Mouse (Mus musculus) hindbrain, embryonic 14.5 days (tissue): ENCODE measurements at regions not wholly inside any gene's neighbourhood (a gene's known extent, or its start where the extent isn't known, plus 50 kb on each side); places are given as distances from the start of the nearest gene placed in this dataset.
"Not testable (repeated sequence)": the region's sequence is repeated elsewhere in the genome, so short reads cannot be mapped to it uniquely, and the experiment has no call there.

ENCODE experiments used
- ATAC-seq: fragments of 200-750 bp; cut with Nextera tagmentation; 2 replicates; pipeline ENCODE4 v1.8.0; 2017; ENCODE audit warnings: moderate number of reproducible peaks, mild to moderate bottlenecking, moderate TSS enrichment, moderate library complexity; ENCODE audit not compliant: low FRiP score
- DNase-seq: peaks from one replicate; pipeline ENCODE4 v3.0.0-alpha.2; 2015; ENCODE audit warnings: low spot score
- H3K27ac ChIP-seq: fragments of 300-500 bp; sonication (generic); 2 replicates; pipeline ENCODE4 v1.5.1; 2014; ENCODE audit warnings: mild to moderate bottlenecking, moderate library complexity
- H3K27me3 ChIP-seq: fragments of 300-500 bp; sonication (generic); 2 replicates; pipeline ENCODE4 v1.6.1; 2014; ENCODE audit warnings: mild to moderate bottlenecking, low read length, mixed read lengths; ENCODE audit not compliant: control insufficient read depth, insufficient read depth
- H3K36me3 ChIP-seq: fragments of 300-500 bp; sonication (generic); replicated peaks from 2 replicates; pipeline ENCODE4 v1.6.1; 2014; ENCODE audit not compliant: control insufficient read depth, insufficient read depth
- H3K4me1 ChIP-seq: fragments of 300-500 bp; sonication (generic); replicated peaks from 2 replicates; pipeline ENCODE4 v1.6.1; 2014; ENCODE audit warnings: antibody characterized with exemption, low read length, mixed read lengths; ENCODE audit not compliant: control insufficient read depth, insufficient read depth
- H3K4me2 ChIP-seq: fragments of 300-500 bp; sonication (generic); replicated peaks from 2 replicates; pipeline ENCODE4 v1.6.1; 2014; ENCODE audit warnings: mild to moderate bottlenecking, moderate library complexity
- H3K4me3 ChIP-seq: fragments of 300-500 bp; sonication (generic); replicated peaks from 2 replicates; pipeline ENCODE4 v1.5.1; 2014; ENCODE audit warnings: mild to moderate bottlenecking, low read length
- H3K9ac ChIP-seq: fragments of 300-500 bp; sonication (generic); 2 replicates; pipeline ENCODE4 v1.6.1; 2014
- H3K9me3 ChIP-seq: fragments of 300-500 bp; sonication (generic); 2 replicates; pipeline ENCODE4 v1.6.1; 2016; ENCODE audit warnings: low read length; ENCODE audit not compliant: control insufficient read depth
- WGBS: fragments of 180-500 bp; shearing (Covaris S2); extraction: QIAGEN DNeasy Blood & Tissue Kit; methylation state at CpG from one replicate; pipeline ENCODE4 v1.1.7; 2014; 5-methylcytosine and 5-hydroxymethylcytosine counted together

- Histone ChIP-seq H3K36me3 (no peaks in the 10 kb centered on the region), H3K9me3 (no peaks in the 10 kb centered on the region), H3K27ac (no peak overlapping the region), H3K4me1 (no peaks in the 10 kb centered on the region), H3K27me3 (no peaks in the 10 kb centered on the region), H3K9ac (no peak overlapping the region), H3K4me3 (no peak overlapping the region), H3K4me2 (no peak overlapping the region)
- no peak for ATAC-seq
- no peak for DNase-seq
- 48% methylated on average over 5 of the region's 5 CpGs for WGBS
These were observed 135.7 kb upstream of the Tlr4 start for GRCm38 (mm10) chr4:66691598-66692220.

DNA sequence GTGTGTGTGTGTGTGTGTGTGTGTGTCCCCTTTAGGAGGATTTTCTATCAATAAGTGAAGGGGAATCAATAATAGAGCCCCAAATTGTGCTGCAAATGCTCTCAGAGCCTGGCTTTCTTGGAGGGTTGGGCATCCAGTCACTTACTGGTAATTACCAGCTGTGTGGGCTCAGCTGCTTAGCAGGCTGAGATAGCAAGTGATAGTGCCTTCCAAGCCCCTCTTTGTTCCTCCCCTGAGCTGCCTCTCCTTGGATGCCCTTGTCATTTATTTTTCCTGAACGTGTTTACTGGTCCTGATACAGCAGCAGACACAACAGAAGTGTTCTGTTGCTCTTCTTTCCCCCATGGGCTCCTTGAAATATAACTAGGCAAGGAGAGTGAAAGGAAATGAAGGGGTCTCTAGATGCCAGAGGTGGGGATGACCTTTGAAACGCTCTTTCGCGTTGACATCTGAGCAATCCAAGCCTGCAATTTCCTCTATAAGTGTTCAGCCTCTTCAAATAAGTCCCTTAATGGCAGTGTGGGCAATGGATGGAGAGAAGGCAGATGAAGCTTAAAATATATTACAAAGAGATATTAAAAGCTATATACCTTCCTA, 133.3 kb upstream of the Tlr4 start:
- Histone ChIP-seq H3K4me3 (no peak overlapping the region), H3K4me1 (no peaks in the 10 kb centered on the region), H3K9ac (no peak overlapping the region), H3K9me3 (no peaks in the 10 kb centered on the region), H3K27ac (peak overlapping the region; percentile 57), H3K36me3 (no peaks in the 10 kb centered on the region), H3K27me3 (no peaks in the 10 kb centered on the region), H3K4me2 (no peak overlapping the region)
- peak; percentile 57; the same call in 1 of the 2 replicates for ATAC-seq
- DNase-seq: no peak
- WGBS: 44% methylated on average over 4 of the region's 4 CpGs

DNA sequence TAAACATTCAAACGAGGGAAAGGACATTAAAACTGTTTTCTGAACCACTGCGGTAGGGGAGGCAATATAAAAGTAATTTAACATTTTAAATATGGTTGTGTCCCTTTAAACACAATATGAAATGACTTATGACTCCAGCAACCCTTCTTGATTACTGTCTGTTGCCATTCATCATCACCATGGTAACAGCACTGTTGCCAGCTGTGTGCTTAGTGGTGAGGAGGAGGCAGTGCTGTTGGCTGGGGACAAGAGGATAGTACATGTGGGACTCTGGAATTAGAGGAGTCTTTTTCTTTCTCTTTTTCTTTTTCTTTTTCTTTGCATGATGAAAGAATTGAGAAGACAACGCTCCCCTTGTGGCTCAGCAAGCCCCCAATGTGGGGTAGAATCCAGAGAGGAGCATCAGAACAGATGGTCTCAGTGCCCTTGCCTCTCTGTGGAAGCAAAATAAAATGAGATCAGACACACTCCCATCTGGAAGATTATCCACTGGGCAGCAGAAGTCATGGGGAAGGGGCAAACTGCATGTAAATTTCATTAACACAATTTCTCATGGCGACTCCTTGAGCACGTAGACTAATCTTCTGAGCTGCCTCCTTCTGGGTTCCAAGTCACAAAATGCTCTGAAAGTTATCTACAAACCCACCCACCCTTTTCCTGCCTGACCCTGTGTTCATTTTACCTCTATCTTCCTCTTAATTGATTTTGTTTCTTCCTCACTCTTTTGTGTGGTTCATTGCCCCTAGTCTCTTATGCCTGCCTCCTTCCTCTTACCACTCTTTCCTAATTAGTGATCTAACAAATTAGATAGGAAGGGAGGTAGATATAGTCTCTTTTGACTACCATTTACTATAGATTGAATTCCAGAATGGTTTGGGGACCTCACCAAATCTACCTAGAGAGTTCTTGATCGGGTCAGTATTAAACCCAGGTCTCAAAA, 111.3 kb upstream of the Tlr4 start:
- peak; percentile 66 for DNase-seq
- Histone ChIP-seq H3K4me2 (no peak overlapping the region; the same call in 1 of the 2 replicates), H3K27ac (peak overlapping the region; percentile 49), H3K4me3 (no peak overlapping the region), H3K9me3 (0 out of 2 replicates have a peak, but pooled peaks cover 4% of the 10 kb centered on the region), H3K27me3 (no peaks in the 10 kb centered on the region), H3K4me1 (peaks cover 9% of the 10 kb centered on the region), H3K36me3 (no peaks in the 10 kb centered on the region), H3K9ac (no peak overlapping the region)
- ATAC-seq: peak; percentile 95
- WGBS: 56% methylated on average over 6 of the region's 6 CpGs

DNA sequence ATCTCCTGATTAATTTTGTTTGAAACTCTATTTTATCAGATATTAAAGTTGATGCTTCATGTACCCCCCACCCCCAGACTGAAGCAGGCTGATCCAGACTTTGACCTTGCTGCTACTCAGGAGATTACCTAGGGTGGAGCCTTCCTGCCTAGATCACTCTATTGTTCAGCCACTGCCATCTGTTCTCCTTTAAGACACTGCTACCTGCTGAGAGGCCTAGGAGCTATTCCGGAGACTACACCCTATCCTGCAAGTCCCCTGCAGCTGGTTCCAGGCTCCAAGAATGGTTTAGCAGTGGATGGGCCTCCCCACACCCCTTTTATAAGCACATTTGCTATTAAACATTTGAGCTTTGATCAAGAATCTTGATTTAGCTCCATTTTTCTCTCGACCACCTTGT, 90.0 kb upstream of the Tlr4 start:
- Histone ChIP-seq H3K9me3 (no peaks in the 10 kb centered on the region), H3K9ac (no peak overlapping the region), H3K36me3 (no peaks in the 10 kb centered on the region), H3K4me2 (no peak overlapping the region), H3K27ac (no peak overlapping the region), H3K27me3 (no peaks in the 10 kb centered on the region), H3K4me3 (no peak overlapping the region), H3K4me1 (no peaks in the 10 kb centered on the region)
- ATAC-seq (no peak), DNase-seq (no peak)
- WGBS: 18% methylated on average over 2 of the region's 2 CpGs

DNA sequence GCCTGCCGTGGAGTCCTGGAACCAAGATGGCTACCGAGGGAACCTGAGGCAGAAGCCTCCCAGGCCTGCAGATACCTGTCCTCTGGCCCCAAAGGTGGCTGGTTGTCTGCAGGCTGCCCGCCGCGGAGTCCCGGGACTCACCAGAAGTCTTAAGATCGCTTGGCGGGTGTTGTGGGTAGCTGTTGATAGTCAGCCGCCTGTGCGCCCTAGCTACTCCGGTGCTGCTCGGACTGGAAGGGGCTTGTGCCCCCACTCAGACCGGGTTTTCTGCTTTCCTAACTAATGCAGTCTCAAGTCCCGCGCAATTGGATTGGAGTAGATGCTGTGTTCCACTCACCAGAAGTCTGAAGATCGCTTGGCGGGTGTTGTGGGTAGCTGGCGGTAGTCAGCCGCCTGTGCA, 84.0 kb upstream of the Tlr4 start:
- H3K4me1 ChIP-seq, H3K36me3 ChIP-seq, DNase-seq, H3K27me3 ChIP-seq, H3K4me2 ChIP-seq, ATAC-seq, H3K4me3 ChIP-seq, H3K9ac ChIP-seq, H3K9me3 ChIP-seq, H3K27ac ChIP-seq: not testable (repeated sequence)
- 95% methylated on average over 19 of the region's 19 CpGs for WGBS

DNA sequence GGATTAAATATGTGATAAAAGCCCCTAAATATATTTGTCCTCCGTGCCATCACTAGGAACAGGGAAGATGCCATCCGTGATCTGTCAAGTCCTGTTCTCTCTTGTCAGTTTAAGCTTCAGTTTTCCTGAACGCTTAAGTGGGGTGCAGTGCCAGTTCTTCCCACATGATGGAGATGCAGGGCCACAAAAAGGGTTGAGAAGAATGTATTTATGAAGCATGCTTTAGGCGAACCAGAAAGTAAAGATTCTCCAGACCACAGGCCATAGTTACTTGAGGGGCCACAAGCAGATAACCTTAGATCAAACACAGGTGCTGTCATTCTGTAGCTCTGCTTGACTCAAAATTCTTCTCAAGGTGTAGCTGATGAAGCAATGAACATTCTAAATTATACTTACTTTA, 58.6 kb upstream of the Tlr4 start:
- Histone ChIP-seq H3K4me3 (no peak overlapping the region), H3K4me1 (no peaks in the 10 kb centered on the region), H3K9ac (no peak overlapping the region), H3K27me3 (no peaks in the 10 kb centered on the region), H3K9me3 (no peaks in the 10 kb centered on the region), H3K27ac (no peak overlapping the region), H3K36me3 (no peaks in the 10 kb centered on the region), H3K4me2 (no peak overlapping the region)
- WGBS: 31% methylated on average over 4 of the region's 4 CpGs
- peak; percentile 62; the same call in 1 of the 2 replicates for ATAC-seq
- DNase-seq: peak; percentile 85
